Mouse (Mus musculus) left cerebral cortex, postnatal 4 days (tissue): Measurements from ENCODE around the gene Glud1. TPM values are rescaled to one million over a fixed set of nuclear protein-coding genes. Genes with fewer than 3 reads are reported as not detected.

Experiments used
- DNase-seq: peaks from one replicate; pipeline ENCODE4 v3.0.0-alpha.2; 2022
- intact Hi-C: fragments of 180-260 bp; cut with DNase I; formaldehyde crosslinking; loops from one replicate; pipeline ENCODE4 v1.15.1; 2025
- total RNA-seq, 2 experiments: library from RNA; stranded (reverse); gene quantifications; 2 replicates each; pipeline ENCODE4 v1.2.3; 2021

Glud1 gene
- 100 to 1,000 TPM; 299 TPM for total RNA-seq

DNA sequence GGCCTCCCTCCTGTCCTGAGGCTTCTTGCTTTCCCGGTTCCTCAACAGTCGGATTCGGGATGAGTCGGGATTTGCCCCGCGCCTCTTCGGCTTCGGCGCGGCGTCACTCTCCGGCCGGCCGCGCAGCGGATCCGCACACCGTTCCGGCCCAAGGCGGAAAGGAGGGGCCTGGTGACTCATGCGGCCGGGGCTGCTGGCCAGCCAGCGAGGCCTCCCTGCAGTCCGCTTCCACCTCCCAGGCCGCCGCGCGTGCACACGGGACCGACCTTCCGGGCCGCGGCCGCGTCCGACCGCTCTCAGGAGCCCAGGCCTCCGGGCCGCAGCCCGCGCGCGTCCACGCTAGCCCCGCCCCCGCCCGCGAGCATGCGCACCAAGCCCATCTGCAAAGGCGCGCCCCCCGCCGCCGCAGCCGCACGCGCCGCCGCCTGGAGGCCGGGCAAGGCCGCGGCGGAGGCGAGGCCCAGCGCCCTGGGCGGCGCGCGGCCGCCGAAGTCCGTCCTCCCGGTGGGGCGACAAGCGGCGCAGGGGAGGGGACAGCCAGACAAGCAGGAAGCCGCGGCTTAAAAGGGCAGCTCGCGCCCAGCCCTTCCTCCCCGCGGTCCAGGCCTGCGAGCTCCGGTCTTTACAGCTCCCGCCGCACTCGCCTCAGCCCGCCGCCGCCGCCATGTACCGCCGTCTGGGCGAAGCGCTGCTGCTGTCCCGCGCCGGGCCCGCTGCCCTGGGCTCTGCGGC is at the start of gene Glud1, which contains the start of gene Shld2:
Gene Glud1 (plus strand): TSS at position 494 of the 732 bp plus-strand sequence.
Gene Shld2 (minus strand): TSS at position 260 of the 732 bp plus-strand sequence.
- DNase-seq, result peak; percentile 97
- intact Hi-C loops, result no loop called here

GRCm38 (mm10) chr14:34268046-34268445 is 42.5 kb upstream of the Glud1 start:
- no peak for DNase-seq
- intact Hi-C loops, result no loop called here

GRCm38 (mm10) chr14:34273280-34273679 is 37.2 kb upstream of the Glud1 start:
- no peak for DNase-seq
- intact Hi-C loops, result loop anchor here (5.0 to 10.0 kb wide), 2 partner anchors 92 to 294 kb away; no protein-coding TSS in a partner anchor

- intact Hi-C loops, result loop anchor here (5.0 to 10.0 kb wide), 2 partner anchors 91 to 293 kb away; no protein-coding TSS in a partner anchor
- DNase-seq, result no peak
These were observed 36.4 kb upstream of the Glud1 start for GRCm38 (mm10) chr14:34274141-34274540.

DNA sequence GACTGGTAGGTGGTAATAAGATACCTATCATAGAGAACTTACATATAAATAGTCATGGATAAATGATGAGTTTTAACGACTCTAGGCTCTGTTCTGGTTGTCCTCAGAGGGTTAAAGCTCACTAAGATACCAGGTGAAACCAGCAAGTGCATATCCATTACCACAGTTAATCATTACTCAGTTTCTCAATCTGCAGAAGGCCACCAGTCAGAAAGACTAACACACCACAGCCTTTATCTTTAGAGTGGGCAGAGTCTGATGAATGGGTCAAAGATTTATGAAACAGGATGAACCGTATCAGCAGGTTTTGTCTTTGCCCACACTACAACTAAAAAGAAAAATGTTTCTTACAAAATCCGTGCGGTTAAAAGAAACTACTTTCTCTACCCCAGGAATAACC is 35.3 kb upstream of the Glud1 start:
- intact Hi-C loops, result loop anchor here (10.0 kb wide), 1 partner anchor 90 kb away; no protein-coding TSS in a partner anchor
- DNase-seq, result no peak

DNA sequence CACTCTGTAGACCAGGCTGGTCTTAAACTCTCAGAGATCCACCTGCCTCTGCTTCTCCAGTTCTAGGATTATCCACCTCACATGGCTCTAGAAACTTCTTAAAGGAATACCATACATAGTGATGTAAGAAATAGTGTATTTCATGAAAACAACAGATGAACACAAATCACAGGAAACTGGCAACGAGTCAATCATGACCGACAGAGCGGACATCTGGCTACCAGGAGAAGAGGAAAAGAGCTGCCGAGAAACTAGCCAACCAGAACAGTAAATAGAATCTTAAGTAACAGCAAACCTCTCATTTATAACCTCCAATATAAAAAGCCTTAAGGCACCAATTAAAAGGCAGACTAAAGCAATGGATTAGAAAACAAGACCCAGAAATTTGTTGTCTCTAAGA is 30.8 kb upstream of the Glud1 start:
- intact Hi-C loops, result loop anchor here (10.0 kb wide), 1 partner anchor 85 kb away; no protein-coding TSS in a partner anchor
- DNase-seq, result no peak

GRCm38 (mm10) chr14:34280798-34281197 is 29.7 kb upstream of the Glud1 start:
- DNase-seq, result no peak
- intact Hi-C loops, result no loop called here

- intact Hi-C loops, result no loop called here
- no peak for DNase-seq
These were observed 28.7 kb upstream of the Glud1 start for GRCm38 (mm10) chr14:34281736-34282269.

DNA sequence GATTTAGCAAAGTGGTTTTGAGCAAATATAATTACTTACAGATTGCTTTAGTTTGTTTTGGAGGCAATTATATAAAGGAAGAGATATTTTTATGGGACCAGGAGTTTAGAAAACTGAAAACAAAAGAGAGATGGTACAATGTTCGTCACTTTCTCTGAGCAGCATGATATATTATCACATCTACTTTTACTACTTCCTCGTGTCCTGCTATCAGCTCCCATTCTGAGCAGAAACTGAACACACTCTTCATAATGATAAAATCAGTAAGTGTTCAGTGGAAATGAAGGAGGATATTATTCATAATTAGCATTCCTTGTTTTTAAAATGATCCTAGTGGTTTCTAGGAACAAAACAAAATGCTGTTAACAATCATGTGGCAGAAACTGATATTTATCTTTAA is 22.1 kb upstream of the Glud1 start:
- intact Hi-C loops, result no loop called here
- DNase-seq, result no peak

DNA sequence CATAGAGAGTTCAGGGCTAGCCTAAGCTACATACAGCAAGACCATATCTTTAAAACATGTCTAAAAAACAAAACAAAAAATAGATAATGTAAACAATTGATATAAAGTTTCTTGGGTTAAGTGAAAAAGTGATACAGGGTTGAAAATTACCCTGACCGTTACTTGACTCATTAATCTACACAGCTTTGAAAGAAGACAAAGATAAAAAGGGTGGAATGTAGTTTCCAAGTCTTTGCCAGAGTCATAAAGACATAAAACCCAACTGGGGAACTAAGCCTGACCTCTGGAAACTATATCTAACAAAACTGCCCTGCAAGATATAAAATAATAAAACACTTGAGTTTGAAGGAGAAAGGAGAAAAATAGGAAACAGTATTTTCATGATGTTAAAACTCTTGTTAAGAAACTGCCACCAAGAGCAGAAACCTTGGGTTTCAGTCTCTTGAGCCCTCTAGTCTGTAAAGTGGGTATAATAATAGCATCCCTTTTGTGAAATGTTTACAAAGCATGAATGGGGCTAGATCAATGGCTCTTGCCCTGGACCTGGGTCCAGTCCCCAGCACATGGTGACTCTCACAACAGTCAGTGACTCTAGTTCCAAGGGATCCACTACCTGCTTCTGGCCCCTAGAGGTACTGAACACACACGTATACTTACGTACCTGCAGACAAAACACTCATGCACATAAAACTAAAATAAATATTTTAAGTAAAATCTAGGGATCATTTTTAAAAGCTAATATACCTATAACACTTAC is 21.1 kb upstream of the Glud1 start:
- no peak for DNase-seq

DNA sequence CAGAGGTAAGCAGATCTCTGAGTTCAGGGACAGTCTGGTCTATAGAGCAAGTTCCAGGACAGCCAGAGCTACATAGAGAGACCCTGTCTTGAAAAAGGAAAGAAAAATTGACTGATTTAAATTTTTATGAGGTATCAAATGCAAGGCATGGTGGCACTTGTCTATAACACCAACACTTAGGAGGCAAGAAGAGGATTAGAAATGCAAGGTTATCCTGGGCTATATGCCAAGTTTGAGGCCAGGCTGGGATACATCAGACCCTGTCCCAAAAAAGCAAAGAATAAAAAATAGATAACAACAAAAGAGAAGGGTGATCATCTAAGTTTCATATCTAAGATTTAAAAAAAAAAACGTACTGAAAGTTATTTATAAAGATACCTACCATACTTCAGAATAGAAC is 20.3 kb upstream of the Glud1 start:
- intact Hi-C loops, result no loop called here
- no peak for DNase-seq

More for the DNA sequence above, 21.1 kb upstream of the Glud1 start:
- intact Hi-C loops, result no loop called here

- intact Hi-C loops, result no loop called here
- no peak for DNase-seq
These were observed 16.9 kb upstream of the Glud1 start for GRCm38 (mm10) chr14:34293641-34294040.

DNA sequence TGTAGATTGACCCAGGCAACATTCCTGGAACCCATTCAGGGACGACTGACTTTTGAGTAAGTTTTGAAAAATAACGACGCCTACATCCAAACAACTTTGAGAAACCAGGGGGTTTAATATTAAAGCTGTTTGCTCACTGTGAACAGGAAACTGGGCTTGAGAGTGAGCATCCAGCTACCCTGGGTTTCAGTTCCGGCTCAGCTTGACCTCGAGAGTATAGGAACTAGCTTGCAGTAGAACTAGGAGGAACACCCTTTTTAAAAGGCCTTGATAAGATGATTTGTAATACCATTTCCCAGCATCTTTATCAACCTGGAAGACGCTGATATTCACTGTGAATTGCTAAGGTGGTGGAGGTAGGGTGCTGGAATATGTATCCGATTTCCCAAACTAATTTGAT is 14.2 kb upstream of the Glud1 start:
- intact Hi-C loops, result no loop called here
- no peak for DNase-seq

DNA sequence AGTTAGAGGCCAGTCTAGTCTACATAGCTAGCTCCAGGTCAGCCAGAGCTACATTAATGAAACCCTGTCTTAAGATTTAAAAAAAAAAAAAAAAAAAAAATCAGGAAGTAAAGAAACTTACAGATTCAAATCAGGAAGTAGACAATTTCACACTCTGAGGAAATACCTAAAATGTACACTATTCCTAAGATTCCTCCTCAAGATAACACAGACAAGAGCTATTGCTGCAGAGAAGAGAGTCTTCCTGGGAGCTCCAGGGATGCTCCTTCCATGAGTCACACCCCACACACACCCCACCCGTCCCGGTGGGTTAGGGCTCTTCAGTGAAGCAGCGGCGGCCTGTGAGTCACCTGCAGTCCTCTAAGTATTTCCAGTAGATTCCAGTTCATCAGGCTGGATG is 13.5 kb upstream of the Glud1 start:
- no peak for DNase-seq
- intact Hi-C loops, result no loop called here

GRCm38 (mm10) chr14:34297634-34298033 is 12.9 kb upstream of the Glud1 start:
- DNase-seq, result no peak
- intact Hi-C loops, result no loop called here

- no peak for DNase-seq
- intact Hi-C loops, result no loop called here
These were observed 11.4 kb upstream of the Glud1 start for GRCm38 (mm10) chr14:34298871-34299700.

- intact Hi-C loops, result no loop called here
- DNase-seq, result no peak
These were observed 7.8 kb upstream of the Glud1 start for GRCm38 (mm10) chr14:34302681-34303242.

- DNase-seq, result no peak
These were observed 7.3 kb upstream of the Glud1 start for GRCm38 (mm10) chr14:34303265-34303680.

DNA sequence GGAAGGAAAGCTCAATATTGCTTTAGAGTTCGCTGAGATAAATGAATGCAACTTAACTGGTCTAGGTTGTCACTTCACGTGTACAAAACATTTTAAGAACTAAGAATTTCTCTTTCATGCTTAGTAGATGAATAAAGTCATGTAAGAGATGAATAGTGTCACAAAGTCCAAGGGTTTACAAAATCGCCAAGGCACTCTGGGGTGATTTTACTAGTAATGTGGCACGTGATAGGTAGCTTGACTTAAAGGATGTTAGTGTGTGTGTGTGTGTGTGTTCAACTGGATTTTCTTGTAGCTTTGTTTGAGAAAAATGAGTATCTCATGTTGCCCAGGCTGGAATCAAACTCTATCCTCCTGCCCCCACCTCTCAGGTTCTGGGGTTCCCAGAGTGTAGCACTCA is 1.3 kb upstream of the Glud1 start:
- no peak for DNase-seq
- intact Hi-C loops, result no loop called here

More at GRCm38 (mm10) chr14:34303265-34303680, 7.3 kb upstream of the Glud1 start:
- intact Hi-C loops, result no loop called here

- no peak for DNase-seq
- intact Hi-C loops, result no loop called here
These were observed 657 bp upstream of the Glud1 start for GRCm38 (mm10) chr14:34309907-34310233.
